Mouse (Mus musculus) embryonic facial prominence, embryonic 12.5 days (tissue): ENCODE data around the gene Taf6. TPM values are rescaled to one million over a fixed set of nuclear protein-coding genes. Genes with fewer than 3 reads are reported as not detected.
A peak's percentile ranks its signal among the peaks of the same experiment; 100 is the strongest.

Experiments
- ATAC-seq: fragments of 200-750 bp; cut with Nextera tagmentation; 2 replicates; pipeline ENCODE4 v1.8.0; 2017; ENCODE audit not compliant: insufficient number of reproducible peaks, insufficient read depth, low FRiP score, low TSS enrichment
- H3K27ac ChIP-seq: fragments of 300-500 bp; sonication (generic); 2 replicates; pipeline ENCODE4 v1.5.1; 2016; ENCODE audit warnings: mild to moderate bottlenecking
- H3K27me3 ChIP-seq: fragments of 300-500 bp; sonication (generic); 2 replicates; pipeline ENCODE4 v1.6.1; 2016; ENCODE audit warnings: mild to moderate bottlenecking, moderate library complexity
- H3K36me3 ChIP-seq: fragments of 300-500 bp; sonication (generic); 2 replicates; pipeline ENCODE4 v1.6.1; 2016; ENCODE audit warnings: mild to moderate bottlenecking
- H3K4me1 ChIP-seq: fragments of 300-500 bp; sonication (generic); 2 replicates; pipeline ENCODE4 v1.6.1; 2016
- H3K4me2 ChIP-seq: fragments of 300-500 bp; sonication (generic); replicated peaks from 2 replicates; pipeline ENCODE4 v1.6.1; 2016; ENCODE audit warnings: mild to moderate bottlenecking, moderate library complexity
- H3K4me3 ChIP-seq: fragments of 300-500 bp; sonication (generic); 2 replicates; pipeline ENCODE4 v1.5.1; 2016; ENCODE audit warnings: mild to moderate bottlenecking
- H3K9ac ChIP-seq: fragments of 300-500 bp; sonication (generic); 2 replicates; pipeline ENCODE4 v1.6.1; 2016; ENCODE audit warnings: mild to moderate bottlenecking, moderate library complexity
- H3K9me3 ChIP-seq: fragments of 300-500 bp; sonication (generic); 2 replicates; pipeline ENCODE4 v1.6.1; 2016; ENCODE audit warnings: mild to moderate bottlenecking, moderate library complexity
- WGBS: fragments of 180-500 bp; shearing (Covaris S2); methylation state at CpG from one replicate; pipeline ENCODE4 v1.1.7; 2016; 5-methylcytosine and 5-hydroxymethylcytosine counted together
- polyA plus RNA-seq: library from polyadenylated mRNA; unstranded; fragments of >200 nt; fragmentation: Nextera tagmentation; extraction: Ambion mirVana; gene quantifications from 2 replicates; pipeline ENCODE4 v1.2.1, GENCODE M21; 2016

Taf6 gene
- polyA plus RNA-seq, 1 experiment from 2014 or later: 112 TPM

DNA sequence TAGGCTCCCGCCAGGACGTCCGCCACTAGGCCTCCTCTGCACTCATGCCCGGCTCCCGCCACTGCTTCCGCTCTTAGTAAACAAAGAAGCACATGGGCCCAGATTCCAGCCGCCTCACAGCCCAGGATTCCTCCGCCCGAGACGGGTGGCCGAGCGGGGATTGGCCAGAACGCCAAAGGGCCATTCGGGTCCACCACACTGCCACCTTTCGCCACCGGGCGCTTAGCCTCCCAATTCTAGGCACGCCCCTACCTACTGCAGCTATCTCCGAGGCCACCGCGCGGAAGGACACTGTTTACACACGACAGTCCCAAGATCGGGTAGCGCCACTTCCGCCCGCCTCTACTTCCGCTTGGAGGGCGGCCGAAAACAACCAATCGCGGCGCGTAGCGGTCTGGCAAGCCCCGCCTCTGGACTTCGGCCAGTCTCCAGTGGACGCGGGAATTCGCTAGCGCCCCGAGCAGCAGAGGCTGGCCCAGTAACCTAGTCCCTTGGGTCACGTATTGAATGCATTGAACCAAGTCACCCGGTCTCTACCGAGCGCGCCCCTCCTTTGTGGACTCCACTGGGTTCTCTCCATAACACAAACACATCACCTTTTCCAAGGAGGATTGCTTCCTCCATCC is 16.2 kb downstream of the Taf6 start:
- H3K36me3 ChIP-seq: peaks cover 57% of the 10 kb centered on the region
- WGBS: under 1% methylated on average over 47 of the region's 47 CpGs
- peak overlapping the region; percentile 82 for H3K4me2 ChIP-seq
- no peaks in the 10 kb centered on the region for H3K9me3 ChIP-seq
- peak overlapping the region; percentile 95 for H3K27ac ChIP-seq
- peak overlapping the region; percentile 87 for H3K4me3 ChIP-seq
- H3K9ac ChIP-seq: peak overlapping the region; percentile 83
- peak; percentile 84 for ATAC-seq
- peaks cover 19% of the 10 kb centered on the region for H3K4me1 ChIP-seq
- H3K27me3 ChIP-seq: no peaks in the 10 kb centered on the region

- 83% methylated on average over 8 of the region's 8 CpGs for WGBS
- H3K4me3 ChIP-seq: no peak overlapping the region
These were observed 21.7 kb downstream of the Taf6 start for GRCm38 (mm10) chr5:138165594-138165993.

DNA sequence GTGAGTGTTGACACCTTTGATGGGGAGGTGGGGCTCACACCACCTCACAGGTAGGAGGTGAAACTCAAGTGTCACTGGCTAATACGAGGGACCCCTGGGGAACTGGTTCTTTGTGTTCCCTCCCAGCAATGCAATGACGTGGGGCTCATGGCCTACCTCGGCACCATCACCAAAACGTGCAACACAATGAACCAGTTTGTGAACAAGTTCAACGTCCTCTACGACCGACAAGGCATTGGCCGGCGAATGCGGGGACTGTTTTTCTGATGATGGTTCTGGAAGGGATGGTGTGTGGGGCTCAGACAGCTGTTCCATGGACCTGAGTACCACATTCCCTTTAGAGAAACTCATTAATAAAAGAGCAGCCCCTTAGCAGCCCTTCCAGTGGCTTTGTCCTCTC is 23.6 kb downstream of the Taf6 start:
- 75% methylated on average over 10 of the region's 10 CpGs for WGBS
- H3K4me3 ChIP-seq: no peak overlapping the region
- no peak overlapping the region for H3K4me2 ChIP-seq
- ATAC-seq: no peak
- no peak overlapping the region for H3K27ac ChIP-seq
- peaks cover 63% of the 10 kb centered on the region for H3K36me3 ChIP-seq
- H3K9ac ChIP-seq: no peak overlapping the region
- no peaks in the 10 kb centered on the region for H3K27me3 ChIP-seq
- peaks cover 9% of the 10 kb centered on the region for H3K4me1 ChIP-seq
- H3K9me3 ChIP-seq: no peaks in the 10 kb centered on the region

More at GRCm38 (mm10) chr5:138165594-138165993, 21.7 kb downstream of the Taf6 start:
- ATAC-seq: no peak
- H3K36me3 ChIP-seq: peaks cover 70% of the 10 kb centered on the region
- peaks cover 18% of the 10 kb centered on the region for H3K4me1 ChIP-seq
- no peak overlapping the region for H3K4me2 ChIP-seq
- no peak overlapping the region for H3K27ac ChIP-seq
- no peak overlapping the region for H3K9ac ChIP-seq
- no peaks in the 10 kb centered on the region for H3K27me3 ChIP-seq
- no peaks in the 10 kb centered on the region for H3K9me3 ChIP-seq

GRCm38 (mm10) chr5:138163046-138163445 is 24.2 kb downstream of the Taf6 start:
- 74% methylated on average over 6 of the region's 6 CpGs for WGBS
- H3K9ac ChIP-seq: no peak overlapping the region
- H3K4me3 ChIP-seq: no peak overlapping the region
- H3K27me3 ChIP-seq: no peaks in the 10 kb centered on the region
- no peak overlapping the region for H3K4me2 ChIP-seq
- ATAC-seq: no peak
- peaks cover 58% of the 10 kb centered on the region for H3K36me3 ChIP-seq
- no peak overlapping the region for H3K27ac ChIP-seq
- peaks cover 9% of the 10 kb centered on the region for H3K4me1 ChIP-seq
- H3K9me3 ChIP-seq: no peaks in the 10 kb centered on the region

- Histone ChIP-seq H3K4me1 (peaks cover 9% of the 10 kb centered on the region), H3K4me3 (peak within 1 kb of the TSS; percentile 69), H3K9ac (peak within 1 kb of the TSS; percentile 75), H3K9me3 (no peaks in the 10 kb centered on the region), H3K27ac (peak within 1 kb of the TSS; percentile 65), H3K36me3 (peaks cover 38% of the 10 kb centered on the region), H3K27me3 (no peaks in the 10 kb centered on the region), H3K4me2 (peak within 1 kb of the TSS; percentile 67)
- peak; percentile 93 for ATAC-seq
- whole genome bisulfite sequencing: under 1% methylated on average over 42 of the region's 42 CpGs
These were observed 26.2 kb downstream of the Taf6 start, which contains the start of gene Cops6 for GRCm38 (mm10) chr5:138160842-138161665. Cops6 (plus strand) TSS chr5:138161071.

DNA sequence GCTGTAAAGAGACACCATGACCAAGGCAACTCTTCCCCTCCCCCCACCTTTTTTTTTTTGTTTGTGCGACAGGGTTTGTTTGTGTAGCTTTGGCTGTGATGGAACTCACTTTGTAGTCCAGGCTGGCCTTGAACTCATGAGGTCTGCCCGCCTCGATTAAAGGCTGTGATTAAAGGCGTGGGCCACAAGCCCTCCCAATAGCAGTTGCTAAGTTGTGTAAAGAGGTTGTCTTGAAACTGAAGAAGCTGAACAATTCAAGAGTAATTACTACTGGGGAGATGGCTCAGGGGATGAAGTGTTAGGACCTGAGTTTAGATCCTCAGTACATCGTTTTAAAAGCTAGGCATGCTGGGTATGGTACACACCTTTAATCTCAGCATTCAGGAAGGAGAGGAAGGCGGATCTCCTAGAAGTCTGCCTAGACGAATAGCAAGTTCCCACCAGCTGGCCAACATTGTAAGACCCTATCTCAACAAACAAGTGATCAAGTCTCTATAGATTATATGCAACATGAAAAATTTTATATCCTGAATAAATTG is 27.0 kb downstream of the Taf6 start:
- no peak for ATAC-seq
- WGBS: 72% methylated on average over 7 of the region's 7 CpGs
- H3K9ac ChIP-seq: no peak overlapping the region
- H3K4me2 ChIP-seq: peak overlapping the region; percentile 67
- peaks cover 30% of the 10 kb centered on the region for H3K36me3 ChIP-seq
- H3K27me3 ChIP-seq: no peaks in the 10 kb centered on the region
- H3K9me3 ChIP-seq: no peaks in the 10 kb centered on the region
- peaks cover 9% of the 10 kb centered on the region for H3K4me1 ChIP-seq
- peak overlapping the region; percentile 69 for H3K4me3 ChIP-seq
- no peak overlapping the region; the same call in 1 of the 2 replicates for H3K27ac ChIP-seq

DNA sequence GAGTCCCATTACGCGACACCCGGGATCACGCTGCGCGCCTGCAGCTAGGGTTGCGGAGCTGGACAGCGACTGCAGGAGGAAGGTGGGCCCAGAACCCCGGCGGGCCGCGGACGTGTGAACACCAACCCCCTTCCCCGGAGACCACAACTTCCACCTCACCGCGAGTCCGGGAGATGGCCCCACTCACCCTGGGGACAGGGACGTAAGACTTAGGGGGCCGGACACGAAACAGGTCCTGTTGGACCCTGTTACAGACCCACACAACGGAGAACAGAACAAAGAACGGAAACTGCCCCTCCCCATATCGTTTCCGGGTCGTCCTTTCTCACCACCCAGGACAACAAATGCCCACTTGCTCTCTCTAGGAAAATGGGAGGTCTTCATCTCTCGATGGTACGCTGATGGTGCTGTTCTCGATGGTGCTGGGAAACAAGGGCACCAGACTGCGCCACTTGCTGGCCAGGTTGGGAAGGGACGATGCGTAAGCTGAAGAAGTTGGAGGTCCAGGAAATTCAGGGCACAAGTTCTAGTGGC is 31.7 kb downstream of the Taf6 start, which contains the start of gene Zfp113:
TSS of gene Zfp113 (minus strand) at position 302 of the 534 bp plus-strand sequence.
- peak within 1 kb of the TSS; percentile 73 for H3K4me2 ChIP-seq
- H3K9me3 ChIP-seq: no peaks in the 10 kb centered on the region
- H3K9ac ChIP-seq: peak within 1 kb of the TSS; percentile 88
- under 1% methylated on average over 31 of the region's 31 CpGs for WGBS
- ATAC-seq: peak; percentile 92
- H3K27me3 ChIP-seq: no peaks in the 10 kb centered on the region
- peak within 1 kb of the TSS; percentile 93 for H3K27ac ChIP-seq
- H3K4me1 ChIP-seq: peaks cover 3% of the 10 kb centered on the region; the same call in 1 of the 2 replicates
- peaks cover 25% of the 10 kb centered on the region for H3K36me3 ChIP-seq
- peak within 1 kb of the TSS; percentile 78 for H3K4me3 ChIP-seq

GRCm38 (mm10) chr5:138154390-138154789 is 32.9 kb downstream of the Taf6 start:
- Histone ChIP-seq H3K27ac (no peak overlapping the region), H3K9ac (peak overlapping the region; percentile 88)
- 85% methylated on average over 3 of the region's 3 CpGs for WGBS

GRCm38 (mm10) chr5:138138585-138138984 is 48.7 kb downstream of the Taf6 start:
- 75% methylated on average over 4 of the region's 4 CpGs for WGBS
- ATAC-seq: no peak

More at GRCm38 (mm10) chr5:138154390-138154789, 32.9 kb downstream of the Taf6 start:
- Histone ChIP-seq H3K36me3 (peaks cover 30% of the 10 kb centered on the region), H3K27me3 (no peaks in the 10 kb centered on the region), H3K9me3 (no peaks in the 10 kb centered on the region), H3K4me3 (peak overlapping the region; percentile 78), H3K4me2 (peak overlapping the region; percentile 73), H3K4me1 (peaks cover 3% of the 10 kb centered on the region; the same call in 1 of the 2 replicates)
- no peak for ATAC-seq

DNA sequence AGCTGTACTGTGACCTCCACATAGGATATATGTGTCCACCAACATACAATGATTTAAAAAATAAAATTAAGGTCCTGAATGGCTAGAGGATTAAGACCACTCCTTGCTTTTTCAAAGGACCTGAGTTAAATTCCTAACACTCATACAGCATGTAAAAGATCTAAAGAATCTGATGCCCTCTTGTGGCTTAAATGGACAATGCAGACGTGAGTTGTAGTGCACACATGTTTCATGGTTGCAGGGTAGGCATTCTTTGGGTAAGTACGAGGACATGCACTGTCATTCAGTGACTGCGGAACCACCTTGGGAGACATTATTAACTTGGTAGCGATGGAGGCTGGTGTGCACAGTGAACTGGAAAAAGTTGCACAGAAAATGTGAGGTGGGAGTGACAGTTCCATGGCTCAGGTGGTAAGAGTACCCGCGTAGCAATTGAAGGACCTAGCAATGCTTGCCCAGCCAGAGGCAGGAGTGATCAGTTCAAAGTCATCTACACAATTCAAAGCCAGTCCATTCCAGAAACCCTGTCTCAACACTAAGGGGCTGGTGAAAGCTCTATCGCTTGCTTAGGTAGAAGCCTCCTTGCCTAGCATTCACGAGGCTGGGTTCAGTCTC is 49.2 kb downstream of the Taf6 start:
- H3K27ac ChIP-seq: no peak overlapping the region
- peaks cover 29% of the 10 kb centered on the region for H3K36me3 ChIP-seq
- no peaks in the 10 kb centered on the region for H3K27me3 ChIP-seq
- WGBS: 62% methylated on average over 8 of the region's 8 CpGs
- ATAC-seq: no peak
- no peaks in the 10 kb centered on the region for H3K9me3 ChIP-seq
- H3K4me1 ChIP-seq: no peaks in the 10 kb centered on the region
- H3K4me2 ChIP-seq: no peak overlapping the region
- H3K9ac ChIP-seq: no peak overlapping the region
- H3K4me3 ChIP-seq: no peak overlapping the region

More at GRCm38 (mm10) chr5:138138585-138138984, 48.7 kb downstream of the Taf6 start:
- H3K4me2 ChIP-seq: no peak overlapping the region
- H3K36me3 ChIP-seq: peaks cover 29% of the 10 kb centered on the region
- no peak overlapping the region for H3K4me3 ChIP-seq
- no peaks in the 10 kb centered on the region for H3K4me1 ChIP-seq
- H3K9me3 ChIP-seq: no peaks in the 10 kb centered on the region
- H3K27me3 ChIP-seq: no peaks in the 10 kb centered on the region
- no peak overlapping the region for H3K9ac ChIP-seq
- no peak overlapping the region for H3K27ac ChIP-seq

- no peak overlapping the region for H3K4me3 ChIP-seq
- no peaks in the 10 kb centered on the region for H3K4me1 ChIP-seq
- peaks cover 32% of the 10 kb centered on the region for H3K36me3 ChIP-seq
- no peaks in the 10 kb centered on the region for H3K9me3 ChIP-seq
- no peak overlapping the region for H3K4me2 ChIP-seq
- ATAC-seq: no peak
- H3K27me3 ChIP-seq: no peaks in the 10 kb centered on the region
- WGBS: 88% methylated on average over 4 of the region's 4 CpGs
- H3K27ac ChIP-seq: no peak overlapping the region
- no peak overlapping the region for H3K9ac ChIP-seq
These were observed 50.0 kb downstream of the Taf6 start for GRCm38 (mm10) chr5:138137257-138137656.
